Mouse (Mus musculus) lung, embryonic 15.5 days (tissue): Measurements from ENCODE around the gene Lrmda. TPM values are rescaled to one million over a fixed set of nuclear protein-coding genes. Genes with fewer than 3 reads are reported as not detected.
A peak's percentile ranks its signal among the peaks of the same experiment; 100 is the strongest.

Experiments used
- ATAC-seq: fragments of 200-750 bp; cut with Nextera tagmentation; 2 replicates; pipeline ENCODE4 v1.8.0; 2017; ENCODE audit warnings: moderate number of reproducible peaks, borderline replicate concordance; ENCODE audit not compliant: low FRiP score, low TSS enrichment; ENCODE audit errors: extremely low read depth
- H3K27ac ChIP-seq: fragments of 300-500 bp; sonication (generic); 2 replicates; pipeline ENCODE4 v1.5.1; 2015; ENCODE audit warnings: moderate library complexity, mild to moderate bottlenecking, inconsistent platforms
- H3K27me3 ChIP-seq: fragments of 300-500 bp; sonication (generic); 2 replicates; pipeline ENCODE4 v1.6.1; 2015; ENCODE audit warnings: inconsistent platforms
- H3K36me3 ChIP-seq: fragments of 300-500 bp; sonication (generic); 2 replicates; pipeline ENCODE4 v1.6.1; 2015; ENCODE audit warnings: inconsistent platforms
- H3K4me1 ChIP-seq: fragments of 300-500 bp; sonication (generic); 2 replicates; pipeline ENCODE4 v1.6.1; 2015; ENCODE audit warnings: inconsistent platforms
- H3K4me2 ChIP-seq: fragments of 300-500 bp; sonication (generic); 2 replicates; pipeline ENCODE4 v1.6.1; 2015; ENCODE audit warnings: inconsistent platforms, mild to moderate bottlenecking, moderate library complexity
- H3K4me3 ChIP-seq: fragments of 300-500 bp; sonication (generic); 2 replicates; pipeline ENCODE4 v1.5.1; 2015; ENCODE audit warnings: mild to moderate bottlenecking, inconsistent platforms
- H3K9ac ChIP-seq: fragments of 300-500 bp; sonication (generic); 2 replicates; pipeline ENCODE4 v1.6.1; 2015; ENCODE audit warnings: inconsistent platforms
- H3K9me3 ChIP-seq: fragments of 300-500 bp; sonication (generic); 2 replicates; pipeline ENCODE4 v1.6.1; 2016; ENCODE audit warnings: inconsistent platforms
- WGBS: fragments of 180-500 bp; shearing (Covaris S2); methylation state at CpG from one replicate; pipeline ENCODE4 v1.1.7; 2015; 5-methylcytosine and 5-hydroxymethylcytosine counted together
- polyA plus RNA-seq: library from polyadenylated mRNA; unstranded; fragments of >200 nt; fragmentation: Nextera tagmentation; extraction: Ambion mirVana; gene quantifications from 2 replicates; pipeline ENCODE4 v1.2.1, GENCODE M21; 2015

Gene Lrmda
- polyA plus RNA-seq, 1 experiment from 2014 or later: 0.39 TPM

GRCm38 (mm10) chr14:22113463-22114361 lies 94.2 kb downstream of the Lrmda start:
- H3K4me1 ChIP-seq: peaks cover 3% of the 10 kb centered on the region; the same call in 1 of the 2 replicates
- H3K4me2 ChIP-seq: no peak overlapping the region
- no peaks in the 10 kb centered on the region for H3K9me3 ChIP-seq
- no peak overlapping the region for H3K27ac ChIP-seq
- H3K9ac ChIP-seq: no peak overlapping the region
- no peaks in the 10 kb centered on the region for H3K27me3 ChIP-seq
- no peak for ATAC-seq
- 50% methylated on average over 8 of the region's 8 CpGs for WGBS
- no peak overlapping the region for H3K4me3 ChIP-seq
- H3K36me3 ChIP-seq: no peaks in the 10 kb centered on the region

GRCm38 (mm10) chr14:22114651-22115351 lies 95.3 kb downstream of the Lrmda start:
- ATAC-seq: no peak
- H3K4me3 ChIP-seq: no peak overlapping the region
- H3K27me3 ChIP-seq: no peaks in the 10 kb centered on the region
- no peak overlapping the region for H3K9ac ChIP-seq
- peaks cover 3% of the 10 kb centered on the region; the same call in 1 of the 2 replicates for H3K4me1 ChIP-seq
- WGBS: 27% methylated on average over 18 of the region's 18 CpGs
- H3K9me3 ChIP-seq: no peaks in the 10 kb centered on the region
- no peak overlapping the region for H3K27ac ChIP-seq
- H3K36me3 ChIP-seq: no peaks in the 10 kb centered on the region
- no peak overlapping the region for H3K4me2 ChIP-seq

GRCm38 (mm10) chr14:22118096-22118495 lies 98.6 kb downstream of the Lrmda start:
- no peak overlapping the region for H3K4me3 ChIP-seq
- H3K27me3 ChIP-seq: no peaks in the 10 kb centered on the region
- H3K4me2 ChIP-seq: no peak overlapping the region
- no peak overlapping the region for H3K9ac ChIP-seq
- H3K36me3 ChIP-seq: no peaks in the 10 kb centered on the region
- WGBS: 57% methylated on average over 6 of the region's 6 CpGs
- H3K9me3 ChIP-seq: no peaks in the 10 kb centered on the region
- H3K4me1 ChIP-seq: peaks cover 3% of the 10 kb centered on the region; the same call in 1 of the 2 replicates
- no peak for ATAC-seq
- H3K27ac ChIP-seq: no peak overlapping the region

GRCm38 (mm10) chr14:22118512-22118911 lies 99.0 kb downstream of the Lrmda start:
- 55% methylated on average over 4 of the region's 4 CpGs for WGBS
- no peaks in the 10 kb centered on the region for H3K9me3 ChIP-seq
- no peaks in the 10 kb centered on the region for H3K27me3 ChIP-seq
- no peak overlapping the region for H3K4me3 ChIP-seq
- no peak overlapping the region for H3K9ac ChIP-seq
- no peak overlapping the region for H3K4me2 ChIP-seq
- H3K27ac ChIP-seq: no peak overlapping the region
- no peak for ATAC-seq
- peaks cover 3% of the 10 kb centered on the region; the same call in 1 of the 2 replicates for H3K4me1 ChIP-seq
- H3K36me3 ChIP-seq: no peaks in the 10 kb centered on the region

- WGBS: 44% methylated on average over 4 of the region's 4 CpGs
- Histone ChIP-seq H3K36me3 (no peaks in the 10 kb centered on the region), H3K4me3 (no peak overlapping the region), H3K4me2 (no peak overlapping the region), H3K9ac (no peak overlapping the region), H3K9me3 (no peaks in the 10 kb centered on the region), H3K4me1 (no peaks in the 10 kb centered on the region), H3K27ac (no peak overlapping the region), H3K27me3 (no peaks in the 10 kb centered on the region)
- peak; percentile 49; the same call in 1 of the 2 replicates for ATAC-seq
Observed at GRCm38 (mm10) chr14:22126276-22126675, 106.8 kb downstream of the Lrmda start.

- no peaks in the 10 kb centered on the region for H3K4me1 ChIP-seq
- H3K4me3 ChIP-seq: no peak overlapping the region
- WGBS: 65% methylated on average over 6 of the region's 6 CpGs
- no peaks in the 10 kb centered on the region for H3K9me3 ChIP-seq
- no peak overlapping the region for H3K27ac ChIP-seq
- no peak for ATAC-seq
- H3K27me3 ChIP-seq: no peaks in the 10 kb centered on the region
- H3K9ac ChIP-seq: no peak overlapping the region
- H3K36me3 ChIP-seq: no peaks in the 10 kb centered on the region
- no peak overlapping the region for H3K4me2 ChIP-seq
Observed at GRCm38 (mm10) chr14:22126859-22127258, 107.3 kb downstream of the Lrmda start.

GRCm38 (mm10) chr14:22130950-22131585 lies 111.6 kb downstream of the Lrmda start:
- Histone ChIP-seq H3K9me3 (no peaks in the 10 kb centered on the region), H3K27me3 (no peaks in the 10 kb centered on the region), H3K4me2 (no peak overlapping the region), H3K27ac (no peak overlapping the region), H3K9ac (no peak overlapping the region), H3K4me3 (no peak overlapping the region), H3K36me3 (no peaks in the 10 kb centered on the region), H3K4me1 (no peaks in the 10 kb centered on the region)
- WGBS: 59% methylated on average over 7 of the region's 7 CpGs
- no peak for ATAC-seq

GRCm38 (mm10) chr14:22139281-22139680 lies 119.8 kb downstream of the Lrmda start:
- Histone ChIP-seq H3K4me3 (no peak overlapping the region), H3K27me3 (no peaks in the 10 kb centered on the region), H3K36me3 (no peaks in the 10 kb centered on the region), H3K27ac (no peak overlapping the region), H3K9ac (no peak overlapping the region), H3K4me1 (no peaks in the 10 kb centered on the region), H3K9me3 (no peaks in the 10 kb centered on the region), H3K4me2 (no peak overlapping the region)
- WGBS: 53% methylated on average over 1 of the region's 1 CpGs
- ATAC-seq: no peak

- H3K4me3 ChIP-seq: no peak overlapping the region
- WGBS: 32% methylated on average over 3 of the region's 3 CpGs
- no peaks in the 10 kb centered on the region for H3K36me3 ChIP-seq
- H3K27ac ChIP-seq: no peak overlapping the region
- H3K9ac ChIP-seq: no peak overlapping the region
- H3K9me3 ChIP-seq: no peaks in the 10 kb centered on the region
- H3K27me3 ChIP-seq: no peaks in the 10 kb centered on the region
- no peak overlapping the region for H3K4me2 ChIP-seq
- H3K4me1 ChIP-seq: peaks cover 26% of the 10 kb centered on the region
- no peak for ATAC-seq
Observed at GRCm38 (mm10) chr14:22144014-22144413, 124.5 kb downstream of the Lrmda start.

GRCm38 (mm10) chr14:22145863-22146262 lies 126.4 kb downstream of the Lrmda start:
- Histone ChIP-seq H3K36me3 (no peaks in the 10 kb centered on the region), H3K4me2 (no peak overlapping the region), H3K9me3 (no peaks in the 10 kb centered on the region), H3K27me3 (no peaks in the 10 kb centered on the region), H3K4me1 (peaks cover 26% of the 10 kb centered on the region), H3K9ac (no peak overlapping the region), H3K27ac (no peak overlapping the region), H3K4me3 (no peak overlapping the region)
- 18% methylated on average over 4 of the region's 4 CpGs for WGBS
- ATAC-seq: no peak

- Histone ChIP-seq H3K4me3 (no peak overlapping the region), H3K36me3 (no peaks in the 10 kb centered on the region), H3K9me3 (no peaks in the 10 kb centered on the region), H3K4me1 (peaks cover 26% of the 10 kb centered on the region), H3K4me2 (no peak overlapping the region), H3K27ac (no peak overlapping the region), H3K9ac (no peak overlapping the region), H3K27me3 (no peaks in the 10 kb centered on the region)
- 59% methylated on average over 12 of the region's 12 CpGs for WGBS
- ATAC-seq: no peak
Observed at GRCm38 (mm10) chr14:22146508-22147044, 127.1 kb downstream of the Lrmda start.
